Mouse (Mus musculus): Measurements from ENCODE around the gene Lactbl1.

Gene Lactbl1

GRCm38 (mm10) chr4:136636511-136636910 lies 14.1 kb downstream of the Lactbl1 start:
- DNase-seq (ENCODE audit: extremely low read depth, low read depth, low spot score), result no peak

GRCm38 (mm10) chr4:136636983-136637562 lies 14.7 kb downstream of the Lactbl1 start:
- DNase-seq (ENCODE audit: extremely low read depth, low read depth, low spot score), result no peak

- no peak for DNase-seq (ENCODE audit: extremely low read depth, low read depth, low spot score)
These were observed 15.3 kb downstream of the Lactbl1 start for GRCm38 (mm10) chr4:136637563-136638229.

- DNase-seq (ENCODE audit: extremely low read depth, low read depth, low spot score), result no peak
These were observed 15.9 kb downstream of the Lactbl1 start for GRCm38 (mm10) chr4:136638230-136638750.

- DNase-seq (ENCODE audit: extremely low read depth, low read depth, low spot score), result no peak
These were observed 16.5 kb downstream of the Lactbl1 start for GRCm38 (mm10) chr4:136638890-136639289.

GRCm38 (mm10) chr4:136648922-136649479 lies 26.6 kb downstream of the Lactbl1 start:
- DNase-seq (ENCODE audit: extremely low read depth, low read depth, low spot score), result no peak

GRCm38 (mm10) chr4:136649480-136650196 lies 27.2 kb downstream of the Lactbl1 start:
- DNase-seq (ENCODE audit: extremely low read depth, low read depth, low spot score), result no peak

- DNase-seq (ENCODE audit: extremely low read depth, low read depth, low spot score), result no peak
These were observed 27.8 kb downstream of the Lactbl1 start for GRCm38 (mm10) chr4:136650261-136650660.

- DNase-seq (ENCODE audit: extremely low read depth, low read depth, low spot score), result no peak
These were observed 29.0 kb downstream of the Lactbl1 start for GRCm38 (mm10) chr4:136651357-136651811.

- no peak for DNase-seq (ENCODE audit: extremely low read depth, low read depth, low spot score)
These were observed 29.6 kb downstream of the Lactbl1 start for GRCm38 (mm10) chr4:136651882-136652527.

- DNase-seq (ENCODE audit: extremely low read depth, low read depth, low spot score), result no peak
These were observed 30.1 kb downstream of the Lactbl1 start for GRCm38 (mm10) chr4:136652528-136652910.

- no peak for DNase-seq (ENCODE audit: extremely low read depth, low read depth, low spot score)
These were observed 30.6 kb downstream of the Lactbl1 start for GRCm38 (mm10) chr4:136653019-136653418.

- DNase-seq (ENCODE audit: extremely low read depth, low read depth, low spot score), result no peak
These were observed 31.3 kb downstream of the Lactbl1 start for GRCm38 (mm10) chr4:136653692-136654234.

- DNase-seq (ENCODE audit: extremely low read depth, low read depth, low spot score), result no peak
These were observed 35.5 kb downstream of the Lactbl1 start for GRCm38 (mm10) chr4:136657914-136658313.

GRCm38 (mm10) chr4:136665068-136665467 lies 42.6 kb downstream of the Lactbl1 start:
- DNase-seq (ENCODE audit: extremely low read depth, low read depth, low spot score), result no peak

- no peak for DNase-seq (ENCODE audit: extremely low read depth, low read depth, low spot score)
These were observed 43.6 kb downstream of the Lactbl1 start for GRCm38 (mm10) chr4:136666002-136666401.

GRCm38 (mm10) chr4:136667757-136668156 lies 45.3 kb downstream of the Lactbl1 start:
- no peak for DNase-seq (ENCODE audit: extremely low read depth, low read depth, low spot score)

GRCm38 (mm10) chr4:136672335-136673090 lies 50.1 kb downstream of the Lactbl1 start:
- no peak for DNase-seq (ENCODE audit: extremely low read depth, low read depth, low spot score)

GRCm38 (mm10) chr4:136675439-136675838 lies 53.0 kb downstream of the Lactbl1 start:
- no peak for DNase-seq (ENCODE audit: extremely low read depth, low read depth, low spot score)

GRCm38 (mm10) chr4:136678480-136678879 lies 56.1 kb downstream of the Lactbl1 start:
- DNase-seq (ENCODE audit: extremely low read depth, low read depth, low spot score), result no peak
